Mouse (Mus musculus): ENCODE measurements around the gene Mb21d2.

The Mb21d2 gene

GRCm38 (mm10) chr16:28863616-28864015 is 65.9 kb downstream of the Mb21d2 start:
- DNase-seq (ENCODE audit: low spot score) = no peak

DNA sequence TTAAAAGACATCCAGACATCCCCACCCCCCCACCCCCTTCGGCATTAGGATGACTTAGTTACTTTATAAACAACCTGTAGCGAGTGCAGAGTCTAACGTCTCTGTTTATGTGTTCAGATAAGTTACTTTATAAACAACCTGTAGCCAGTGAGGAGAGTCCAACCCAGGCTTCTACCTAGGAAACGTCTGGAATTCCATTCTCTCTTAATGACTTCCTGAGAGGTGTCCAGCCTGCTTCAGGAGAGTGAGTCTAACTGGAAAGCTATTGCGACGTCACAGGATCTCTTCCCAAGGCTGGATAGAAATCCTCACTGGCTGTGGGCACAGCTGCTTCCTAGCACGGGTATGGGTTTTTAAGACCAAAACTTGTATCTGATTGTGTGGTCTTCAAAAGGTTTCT is 67.4 kb downstream of the Mb21d2 start:
- no peak for DNase-seq (ENCODE audit: low spot score)

DNA sequence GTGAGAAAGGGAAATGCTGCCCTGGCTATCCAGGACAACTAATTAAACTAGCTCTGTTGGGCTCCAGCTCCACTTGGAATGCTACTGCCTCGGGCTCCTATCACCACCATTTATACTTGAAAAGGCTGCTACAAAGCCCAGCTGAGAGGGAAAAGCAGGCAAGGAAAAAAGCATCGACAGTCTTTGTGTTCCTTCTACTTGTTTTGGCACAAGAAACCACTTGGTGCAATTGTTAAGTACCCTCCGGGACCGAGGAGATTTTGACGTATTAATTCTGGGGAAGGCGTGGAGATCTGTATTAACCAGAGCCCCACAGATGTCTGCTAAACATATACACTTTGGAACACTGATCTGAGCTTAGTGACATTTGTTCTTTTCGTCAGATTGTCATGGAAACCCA is 69.8 kb downstream of the Mb21d2 start:
- DNase-seq (ENCODE audit: low spot score) = no peak

GRCm38 (mm10) chr16:28859009-28859288 is 70.5 kb downstream of the Mb21d2 start:
- DNase-seq (ENCODE audit: low spot score) = no peak

DNA sequence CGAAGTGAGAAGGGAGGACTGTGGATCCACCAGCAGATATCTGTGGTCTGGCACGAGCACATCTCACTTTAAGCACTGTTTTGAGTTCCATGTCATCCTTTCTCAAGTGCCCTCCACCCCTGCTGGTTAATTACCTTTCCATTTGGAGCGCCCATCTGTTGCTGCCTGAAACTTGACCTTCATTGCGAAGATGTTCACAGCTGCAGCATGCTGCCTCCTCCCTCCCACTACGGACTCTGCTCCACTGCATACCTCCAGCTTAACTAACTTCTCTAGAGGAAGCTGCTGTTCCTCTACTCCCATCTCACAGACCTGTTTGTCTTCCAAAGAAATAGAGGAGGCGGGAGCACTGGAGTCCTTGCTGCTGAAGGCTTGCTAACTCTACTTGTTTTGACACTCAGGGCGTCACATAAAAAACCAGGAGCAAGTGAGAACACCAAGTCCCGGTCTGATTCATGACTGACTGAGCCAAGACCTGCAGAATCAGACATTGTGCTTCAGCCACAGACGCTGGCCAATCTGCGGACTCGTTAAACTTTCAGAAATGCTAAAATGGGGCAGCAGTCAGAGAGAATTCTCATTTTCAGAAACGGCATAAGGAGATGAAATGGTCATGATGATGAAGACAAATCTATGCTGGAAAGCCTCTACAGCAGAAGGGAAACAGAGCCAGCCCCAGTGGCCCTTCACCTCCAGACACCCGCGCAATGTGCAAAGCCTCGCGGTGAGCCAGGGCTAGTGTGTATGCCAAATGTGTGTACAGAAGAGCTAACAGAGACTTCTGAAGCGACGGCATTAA is 71.1 kb downstream of the Mb21d2 start:
- DNase-seq (ENCODE audit: low spot score) = no peak

- DNase-seq (ENCODE audit: low spot score) = peak; percentile 35
Observed at GRCm38 (mm10) chr16:28851409-28851821, 78.1 kb downstream of the Mb21d2 start.

- no peak for DNase-seq (ENCODE audit: low spot score)
Observed at GRCm38 (mm10) chr16:28850881-28851280, 78.6 kb downstream of the Mb21d2 start.

GRCm38 (mm10) chr16:28846123-28846522 is 83.3 kb downstream of the Mb21d2 start:
- DNase-seq (ENCODE audit: low spot score) = no peak

DNA sequence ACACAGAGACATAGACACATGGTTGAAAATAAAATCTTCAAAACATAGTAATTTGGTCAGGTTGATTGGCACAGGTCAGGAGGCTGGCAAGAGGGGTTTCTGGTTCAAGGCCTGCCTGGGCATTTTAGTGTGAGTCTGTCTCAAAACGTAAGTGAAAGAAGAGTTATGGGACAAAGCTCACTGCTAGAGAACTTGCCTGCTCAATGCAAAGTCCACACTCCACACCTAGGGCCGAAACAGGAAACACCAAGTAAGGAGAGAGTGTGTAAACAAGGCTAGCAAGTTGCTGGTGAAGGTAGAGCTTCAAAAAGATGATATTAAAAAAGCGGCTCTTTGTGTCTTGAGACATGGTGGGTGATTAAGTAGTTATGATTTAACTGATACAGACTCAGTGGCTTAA is 84.1 kb downstream of the Mb21d2 start:
- DNase-seq (ENCODE audit: low spot score) = no peak

DNA sequence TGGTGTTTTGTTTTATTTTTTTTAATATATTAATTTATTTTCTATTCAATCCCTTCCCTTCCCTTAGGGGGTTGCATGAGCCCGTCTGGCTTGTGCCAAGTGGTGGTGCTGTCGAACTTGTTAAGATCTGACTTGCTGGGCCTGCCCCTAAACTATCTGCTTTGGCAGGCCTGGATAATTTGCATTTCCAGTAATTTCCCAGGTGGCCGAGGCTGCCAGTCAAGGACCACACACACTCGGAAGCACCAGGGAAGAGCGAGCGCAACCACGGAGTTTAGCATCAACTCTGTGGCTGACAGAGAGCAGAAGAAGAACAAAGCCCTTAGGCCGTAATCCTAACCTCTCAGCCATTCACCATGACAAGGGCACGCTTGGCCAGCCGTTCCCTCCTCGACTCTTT is 88.4 kb downstream of the Mb21d2 start:
- DNase-seq (ENCODE audit: low spot score) = no peak

DNA sequence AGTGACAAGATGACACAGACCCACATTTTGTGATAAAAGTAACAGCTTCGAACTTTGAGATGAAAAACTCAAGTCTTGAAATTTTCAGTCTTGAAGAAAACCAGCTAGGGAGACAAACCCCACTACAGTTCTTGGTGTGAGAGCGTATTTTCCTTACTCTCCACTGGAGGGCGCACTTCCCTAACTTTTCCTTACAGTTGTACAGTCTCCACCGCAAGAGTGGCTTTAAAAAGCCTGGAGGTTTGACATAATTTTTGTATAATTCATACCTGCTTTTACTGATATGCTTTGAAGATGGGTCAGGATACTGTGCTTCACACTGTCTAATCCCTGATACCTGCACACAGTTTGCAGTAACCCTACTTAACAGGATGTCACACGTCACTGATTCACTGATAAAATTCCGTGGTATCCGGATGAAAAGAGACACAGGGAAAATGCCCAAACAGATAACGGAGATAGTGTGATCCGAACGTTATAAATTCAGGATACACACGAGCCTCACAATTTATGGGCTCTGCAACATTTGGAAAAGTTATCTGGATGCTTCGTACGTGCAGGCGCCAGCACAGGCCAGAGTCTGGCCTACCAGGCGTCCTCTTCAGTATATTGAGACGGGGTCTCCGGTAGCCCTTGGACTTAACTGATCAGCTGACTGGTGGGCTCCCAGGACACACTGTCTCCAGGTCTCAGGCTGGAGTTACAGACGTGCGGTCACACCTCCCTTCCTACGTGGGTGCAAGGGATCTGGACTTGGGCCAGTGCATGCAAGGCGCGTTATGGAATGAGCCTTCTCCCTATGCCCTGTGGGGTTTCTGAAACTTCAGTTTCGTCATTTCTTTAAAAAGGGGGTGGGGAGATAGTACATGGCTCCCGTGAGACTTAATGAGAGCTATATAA is 89.1 kb downstream of the Mb21d2 start:
- peak; percentile 88 for DNase-seq (ENCODE audit: low spot score)

GRCm38 (mm10) chr16:28839575-28839974 is 89.9 kb downstream of the Mb21d2 start:
- DNase-seq (ENCODE audit: low spot score) = no peak

- peak; percentile 79 for DNase-seq (ENCODE audit: low spot score)
Observed at GRCm38 (mm10) chr16:28838016-28838415, 91.5 kb downstream of the Mb21d2 start.

GRCm38 (mm10) chr16:28832085-28832635 is 97.3 kb downstream of the Mb21d2 start:
- no peak for DNase-seq (ENCODE audit: low spot score)

DNA sequence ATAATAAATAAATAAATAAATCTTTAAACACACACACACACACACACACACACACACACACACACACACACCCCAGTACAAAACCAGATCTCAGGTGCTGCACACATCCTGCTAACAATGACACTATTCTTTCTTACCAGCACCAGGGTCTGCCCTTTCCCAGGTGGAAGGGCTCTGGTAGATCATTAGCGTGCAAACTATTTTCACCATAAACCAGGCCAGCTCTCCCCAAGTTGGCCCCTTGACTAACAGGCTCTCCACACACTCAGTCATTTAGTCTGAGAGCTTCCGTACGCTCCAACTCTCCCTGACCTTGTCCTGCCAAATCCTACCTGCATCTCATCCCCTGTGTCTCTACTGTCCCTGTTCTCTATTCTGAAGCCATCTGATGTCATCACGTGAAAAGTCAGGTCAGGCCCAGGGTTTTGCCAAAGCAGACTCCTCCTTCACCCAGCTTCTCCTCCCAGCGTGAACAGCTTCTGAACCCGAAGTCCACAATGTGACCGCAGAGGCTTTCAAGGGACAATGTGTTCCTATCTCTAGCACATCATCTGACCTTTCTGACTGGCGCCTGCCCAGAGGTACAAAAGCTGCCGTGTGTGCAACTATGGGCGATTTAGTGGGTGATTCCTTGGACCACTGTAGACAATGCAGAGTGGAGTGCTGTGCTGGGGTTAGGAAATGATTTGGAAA is 100.1 kb downstream of the Mb21d2 start:
- no peak for DNase-seq (ENCODE audit: low spot score)

DNA sequence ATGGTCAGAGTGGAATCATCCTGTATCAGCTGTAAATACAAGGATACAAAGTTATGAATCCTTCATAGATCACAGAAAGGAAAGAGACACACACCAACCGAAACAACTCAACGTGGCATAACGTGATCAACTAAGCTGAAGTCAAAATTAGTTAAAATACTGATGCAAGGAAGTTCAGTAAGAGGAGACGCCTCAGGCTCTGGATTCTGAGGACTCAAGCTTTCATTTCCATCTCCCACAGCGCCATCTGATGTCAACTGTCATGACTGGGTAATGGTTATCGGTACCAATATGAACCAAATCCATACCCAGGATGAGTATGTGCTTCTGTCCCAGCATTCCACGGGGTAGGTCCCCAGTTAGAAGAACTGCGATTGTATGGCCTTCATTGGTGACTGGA is 104.7 kb downstream of the Mb21d2 start:
- no peak for DNase-seq (ENCODE audit: low spot score)

- DNase-seq (ENCODE audit: low spot score) = no peak
Observed at GRCm38 (mm10) chr16:28821774-28822173, 107.7 kb downstream of the Mb21d2 start.

GRCm38 (mm10) chr16:28818749-28819285 is 110.7 kb downstream of the Mb21d2 start:
- no peak for DNase-seq (ENCODE audit: low spot score)

- DNase-seq (ENCODE audit: low spot score) = no peak
Observed at GRCm38 (mm10) chr16:28813290-28813689, 116.2 kb downstream of the Mb21d2 start.

- no peak for DNase-seq (ENCODE audit: low spot score)
Observed at GRCm38 (mm10) chr16:28809089-28809488, 120.4 kb downstream of the Mb21d2 start.

DNA sequence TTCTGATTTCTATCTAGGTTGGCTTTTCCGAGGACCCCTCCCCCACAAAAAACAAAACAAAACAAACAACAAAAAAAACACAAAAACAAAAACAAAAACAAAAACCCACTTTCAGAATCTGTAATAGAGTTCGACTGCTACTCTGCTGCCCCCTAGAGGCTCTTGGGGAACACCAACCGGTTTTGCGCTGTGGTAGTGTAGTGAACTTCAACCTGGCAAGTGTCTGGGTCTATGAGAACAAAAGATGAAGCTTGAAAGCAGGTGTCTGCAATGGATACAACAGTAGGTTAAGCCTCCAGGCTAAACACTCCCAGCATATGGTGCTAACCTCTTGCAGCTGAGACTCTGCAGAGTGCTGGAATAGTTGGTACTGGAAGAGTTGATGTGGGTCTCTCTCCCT is 136.4 kb downstream of the Mb21d2 start:
- peak; percentile 48 for DNase-seq (ENCODE audit: low spot score)

Measured in adipocyte (in vitro differentiated cells).